Mouse (Mus musculus) CH12F3 (cell line): Measurements from ENCODE around the gene Lars2.

ENCODE experiments used
- in situ Hi-C: fragments of 300-500 bp; cut with MboI; formaldehyde crosslinking; loops from 2 replicates; pipeline ENCODE4 v1.14.3; 2020; ENCODE audit warnings: low sequenced_read_pairs

Lars2 gene

GRCm38 (mm10) chr9:123500480-123500879 lies 133.8 kb downstream of the Lars2 start:
- in situ Hi-C loops: no loop called here

DNA sequence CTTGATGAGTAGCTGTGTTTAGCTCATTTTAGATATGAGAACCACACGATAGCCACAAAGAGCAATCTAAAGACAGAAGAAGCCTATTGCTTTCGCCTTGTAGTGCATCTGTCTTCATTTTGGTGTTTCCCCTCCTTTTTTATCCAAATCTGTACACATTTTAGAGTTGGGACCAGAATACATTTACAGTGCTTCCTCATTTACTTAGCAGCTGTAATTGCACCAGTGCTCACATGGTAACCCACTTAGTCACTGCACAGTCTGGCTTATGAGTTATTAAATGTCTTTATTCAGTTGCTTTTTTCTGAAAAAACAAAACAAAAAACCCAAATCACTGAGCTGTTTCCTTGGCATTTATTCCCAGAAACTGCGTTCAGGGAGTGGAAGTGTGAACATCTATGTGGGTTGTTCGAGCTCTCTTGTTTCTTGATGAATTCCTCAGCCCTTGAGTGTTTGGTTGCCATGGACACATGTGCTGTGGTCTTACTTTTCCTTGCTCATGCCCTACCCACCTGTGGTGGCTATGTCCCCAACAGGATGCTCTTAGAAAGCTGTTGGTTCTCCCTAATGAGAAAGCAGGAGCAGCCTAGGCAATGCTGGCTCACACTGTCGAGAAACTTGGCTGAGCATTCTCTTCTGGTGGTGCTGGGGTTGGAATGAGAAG lies 136.6 kb downstream of the Lars2 start:
- in situ Hi-C loops: no loop called here

- in situ Hi-C loops: no loop called here
Measured at GRCm38 (mm10) chr9:123504325-123504724, 137.6 kb downstream of the Lars2 start.

- in situ Hi-C loops: no loop called here
Measured at GRCm38 (mm10) chr9:123505598-123505997, 138.9 kb downstream of the Lars2 start.

- in situ Hi-C loops: no loop called here
Measured at GRCm38 (mm10) chr9:123506270-123507146, 139.8 kb downstream of the Lars2 start.

- in situ Hi-C loops: no loop called here
Measured at GRCm38 (mm10) chr9:123507380-123507779, 140.7 kb downstream of the Lars2 start.

DNA sequence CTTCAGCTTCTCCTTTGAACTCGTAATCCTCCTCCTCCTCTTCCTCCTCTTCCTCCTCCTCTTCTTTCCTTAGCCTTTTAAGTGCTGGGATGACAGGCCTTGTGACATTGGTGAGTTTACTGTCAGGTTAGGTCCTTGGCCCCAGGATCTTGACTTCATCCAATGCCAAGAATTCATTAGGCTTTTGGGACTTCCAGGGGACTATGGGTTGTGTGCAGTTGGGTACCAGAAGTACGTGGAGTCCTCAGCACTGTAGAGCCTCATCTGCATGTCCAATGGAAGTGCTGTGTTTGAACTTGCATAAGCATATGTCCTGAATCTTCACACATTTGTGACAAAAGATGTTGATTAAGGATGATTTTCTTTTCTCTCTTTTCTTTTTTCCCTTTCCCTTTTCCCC lies 142.3 kb downstream of the Lars2 start:
- in situ Hi-C loops: no loop called here

- in situ Hi-C loops: no loop called here
Measured at GRCm38 (mm10) chr9:123509638-123510604, 143.2 kb downstream of the Lars2 start.

DNA sequence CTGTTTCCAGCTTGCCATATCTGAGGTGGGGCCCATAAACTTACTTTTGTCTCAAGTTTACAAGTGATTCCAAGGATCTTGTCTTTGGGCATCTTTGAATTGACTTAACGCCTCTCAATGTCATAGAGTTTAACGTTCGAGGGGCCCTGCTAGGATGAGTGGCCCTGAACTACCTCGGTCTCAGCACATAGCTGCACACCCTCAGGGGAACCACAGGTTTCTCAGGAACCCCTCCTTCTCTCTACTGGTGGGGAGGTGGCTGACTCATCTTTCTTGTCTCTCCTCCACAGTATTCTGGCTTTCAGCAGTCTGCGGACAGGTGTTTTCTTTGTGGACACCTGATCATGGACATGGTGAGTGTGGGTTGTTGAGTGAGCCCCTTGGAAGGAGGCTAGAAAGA lies 144.2 kb downstream of the Lars2 start:
- in situ Hi-C loops: no loop called here
